Mouse (Mus musculus) CD8-positive naive resting alpha-beta T cell, adult 2 months (primary cell): Measurements from ENCODE around the gene Pibf1.
A peak's percentile ranks its signal among the peaks of the same experiment; 100 is the strongest.

Source experiments
- DNase-seq, 2 experiments: peaks; one replicate each; pipeline ENCODE4 v3.0.0; 2022; ENCODE audit warnings: low read depth in 2 of 2, low spot score in 2 of 2

Gene Pibf1

GRCm38 (mm10) chr14:99140036-99140435 is 40.8 kb downstream of the Pibf1 start:
- DNase-seq: no peak

- DNase-seq: peak; percentile 57
These were observed 42.8 kb downstream of the Pibf1 start for GRCm38 (mm10) chr14:99141786-99142633.

- DNase-seq: no peak
These were observed 47.6 kb downstream of the Pibf1 start for GRCm38 (mm10) chr14:99146841-99147240.

GRCm38 (mm10) chr14:99152683-99153082 is 53.5 kb downstream of the Pibf1 start:
- no peak for DNase-seq

GRCm38 (mm10) chr14:99159940-99160339 is 60.7 kb downstream of the Pibf1 start:
- DNase-seq: no peak

GRCm38 (mm10) chr14:99163051-99163450 is 63.8 kb downstream of the Pibf1 start:
- no peak for DNase-seq

- no peak for DNase-seq
These were observed 75.0 kb downstream of the Pibf1 start for GRCm38 (mm10) chr14:99174138-99174745.

- no peak for DNase-seq
These were observed 77.3 kb downstream of the Pibf1 start for GRCm38 (mm10) chr14:99176559-99176958.

DNA sequence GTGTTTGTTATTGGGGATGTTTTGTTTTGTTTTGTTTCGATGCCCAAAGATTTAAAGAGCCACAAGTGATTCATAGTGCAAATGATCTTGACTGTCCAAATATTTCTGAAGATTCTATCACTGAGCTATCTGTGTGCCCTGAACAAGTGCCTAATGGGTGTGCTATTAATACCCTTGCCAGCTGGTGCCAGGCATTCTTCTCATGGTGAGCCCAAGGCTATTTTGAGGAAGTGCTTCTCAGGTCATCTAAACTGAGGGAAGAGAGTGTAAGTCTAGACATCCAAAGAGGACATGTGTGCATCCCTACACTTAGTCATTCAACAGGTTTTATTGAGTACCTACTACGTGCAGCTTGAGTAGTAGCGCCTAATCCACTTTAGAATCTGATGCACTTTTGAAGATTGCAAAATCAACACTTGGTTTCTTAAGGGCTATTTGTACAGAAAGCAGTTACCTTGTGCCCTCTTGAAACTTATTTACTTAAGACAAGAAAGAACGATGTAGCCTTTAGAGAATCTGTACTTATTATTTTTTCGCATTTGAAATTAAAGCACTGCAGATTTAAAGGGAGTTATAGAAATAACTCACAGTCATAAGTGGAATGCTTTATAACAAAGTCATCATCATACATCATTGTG is 91.0 kb downstream of the Pibf1 start:
- DNase-seq: no peak

GRCm38 (mm10) chr14:99205865-99206264 is 106.6 kb downstream of the Pibf1 start:
- no peak for DNase-seq

DNA sequence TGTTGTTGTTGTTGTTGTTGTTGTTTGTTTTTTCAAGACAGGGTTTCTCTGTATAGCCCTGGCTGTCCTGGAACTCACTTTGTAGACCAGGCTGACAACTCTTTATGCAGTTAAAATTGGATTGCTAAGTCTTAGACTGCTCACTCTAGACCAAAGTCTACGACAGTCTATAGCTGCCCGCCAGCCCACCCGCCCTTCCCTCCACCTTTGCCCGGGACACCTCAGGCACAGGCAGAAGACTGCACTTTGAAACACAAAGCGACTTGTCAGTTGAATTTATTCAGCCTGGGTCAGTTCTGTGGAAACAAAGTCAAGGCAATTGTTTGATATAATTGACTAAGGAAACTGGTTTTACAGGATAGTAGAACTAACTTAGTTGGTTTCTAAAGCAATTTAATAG is 107.4 kb downstream of the Pibf1 start:
- no peak for DNase-seq

DNA sequence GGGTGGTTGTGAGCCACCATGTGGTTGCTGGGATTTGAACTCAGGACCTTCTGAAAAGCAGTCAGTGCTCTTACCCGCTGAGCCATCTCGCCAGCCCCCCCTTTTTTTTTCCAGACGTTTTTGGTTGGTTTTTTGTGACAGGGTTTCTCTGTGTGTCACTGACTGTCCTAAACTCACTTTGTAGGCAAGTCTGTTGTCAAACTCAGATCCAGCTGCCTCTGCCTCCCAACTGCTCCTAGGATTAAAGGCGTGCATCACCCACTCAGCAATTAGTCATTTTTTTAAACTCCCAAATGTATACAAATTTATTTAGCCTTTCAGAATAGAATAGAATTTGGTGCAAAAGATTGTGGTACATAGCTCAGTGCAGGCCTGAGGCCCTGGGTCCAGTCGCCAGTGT is 111.2 kb downstream of the Pibf1 start:
- no peak for DNase-seq

GRCm38 (mm10) chr14:99218396-99219012 is 119.3 kb downstream of the Pibf1 start:
- DNase-seq: no peak

DNA sequence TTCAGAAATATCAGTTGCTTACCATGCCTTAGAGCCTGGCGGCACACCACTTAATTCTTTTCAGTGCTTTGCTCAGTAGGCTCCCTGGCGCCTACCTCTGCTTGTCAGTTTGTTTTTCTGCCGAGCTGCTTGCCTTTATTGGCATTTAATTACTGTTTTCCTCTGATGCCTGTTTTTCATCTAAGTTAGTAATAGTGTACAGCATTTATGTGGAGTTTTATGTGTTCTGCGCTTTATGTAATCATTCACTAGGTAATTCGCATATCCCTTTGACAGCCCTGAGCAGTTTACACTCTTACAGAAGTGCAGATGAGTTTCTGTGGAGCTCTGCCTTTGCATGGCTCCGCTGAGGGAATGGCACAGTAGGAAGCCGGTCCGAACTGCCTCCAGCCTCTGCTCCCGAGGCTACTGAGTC is 120.5 kb downstream of the Pibf1 start:
- DNase-seq: no peak

DNA sequence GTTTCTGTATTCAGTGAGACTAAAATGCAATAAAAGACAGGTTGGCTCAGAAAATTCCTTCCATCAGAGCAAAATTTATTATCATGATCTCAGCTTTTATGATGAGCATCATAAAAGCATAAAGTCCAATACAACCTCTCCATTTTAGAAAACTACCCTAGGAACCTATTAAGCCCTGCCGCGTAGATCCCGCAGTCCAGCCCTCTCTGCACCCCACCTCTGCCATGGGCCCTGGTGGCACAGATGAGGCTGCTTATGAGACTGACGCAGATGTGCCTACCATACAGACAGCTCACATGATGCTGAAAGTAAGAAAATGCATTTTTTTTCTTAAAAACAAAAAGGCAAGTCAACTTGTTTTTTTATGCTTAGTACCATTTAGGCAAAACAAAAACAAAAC is 126.7 kb downstream of the Pibf1 start:
- DNase-seq: no peak

DNA sequence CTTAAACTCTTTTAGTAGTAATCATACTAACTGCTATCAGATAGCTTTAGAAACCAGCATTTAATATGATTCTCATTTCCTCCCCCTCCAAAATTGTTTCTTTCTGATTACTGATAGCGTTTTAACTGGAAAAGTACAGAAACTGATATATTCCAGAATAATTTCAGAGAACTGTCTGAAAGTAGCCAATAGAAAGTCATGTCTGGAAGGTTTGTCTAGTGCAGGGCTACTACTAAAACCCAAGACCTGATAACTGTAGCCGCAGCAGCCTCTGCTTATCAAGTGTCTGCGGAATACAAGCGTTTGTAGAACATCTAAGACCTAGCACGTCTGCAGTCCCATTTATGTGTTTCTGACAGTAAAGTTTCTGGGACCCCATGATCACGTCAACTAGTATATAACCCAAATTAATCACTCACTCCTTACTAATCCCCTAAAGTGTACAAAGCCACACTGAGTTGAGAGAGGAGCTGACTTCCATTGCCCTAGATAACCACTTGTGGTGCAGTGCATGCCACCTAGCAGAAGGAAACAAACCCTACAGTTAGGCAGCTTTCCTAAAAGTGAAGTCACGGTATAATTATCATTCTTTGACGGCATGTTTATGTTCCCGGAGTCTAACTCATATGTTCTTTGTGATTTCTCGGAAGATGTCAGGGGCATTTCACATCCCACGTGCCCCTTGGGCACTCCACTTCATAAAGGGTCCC is 130.0 kb downstream of the Pibf1 start:
- DNase-seq: no peak

DNA sequence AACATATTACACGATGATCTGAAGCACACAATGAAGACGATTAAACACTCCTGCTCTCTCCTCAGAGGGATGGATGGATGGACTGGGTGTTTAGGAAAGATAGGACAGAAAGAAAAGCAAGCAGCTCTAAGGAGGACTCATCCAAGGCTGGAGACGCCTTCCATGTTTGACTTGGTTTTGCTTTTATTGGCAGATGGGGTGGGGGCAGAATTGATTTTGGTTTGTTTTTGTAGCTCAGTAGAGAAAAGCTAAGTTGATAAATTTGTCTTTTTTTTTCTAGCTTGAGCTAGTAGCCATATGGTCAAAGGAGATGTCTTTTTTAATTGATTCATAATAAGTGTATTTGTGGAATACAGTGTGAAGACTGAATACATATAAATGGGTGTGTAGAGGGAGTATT is 133.8 kb downstream of the Pibf1 start:
- DNase-seq: no peak

GRCm38 (mm10) chr14:99237115-99237514 is 137.9 kb downstream of the Pibf1 start:
- DNase-seq: no peak

- no peak for DNase-seq
These were observed 141.3 kb downstream of the Pibf1 start for GRCm38 (mm10) chr14:99240563-99240962.

DNA sequence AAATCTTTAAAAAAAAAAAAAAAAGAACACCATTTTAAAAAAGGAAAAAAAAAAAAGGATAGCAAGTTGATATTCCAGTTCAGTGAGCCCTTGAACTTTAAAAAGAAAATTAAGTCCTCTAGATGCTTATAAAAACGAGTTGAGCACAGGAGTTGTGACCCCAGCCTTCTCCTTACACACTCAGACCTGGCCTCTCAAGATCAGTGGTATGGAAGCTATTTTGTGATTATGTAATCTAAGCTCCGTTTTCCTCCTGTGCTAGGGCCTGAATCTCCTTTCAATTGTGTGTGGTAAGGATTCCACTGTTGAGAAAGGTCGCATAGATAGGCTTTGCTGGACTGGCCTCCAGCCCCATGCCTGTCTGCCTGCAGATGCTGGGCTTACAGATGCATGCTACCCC is 145.3 kb downstream of the Pibf1 start:
- no peak for DNase-seq

GRCm38 (mm10) chr14:99262026-99262425 is 162.8 kb downstream of the Pibf1 start:
- no peak for DNase-seq
